Mouse (Mus musculus) erythroid progenitor cell, adult 5-6 weeks (primary cell): Measurements from ENCODE around the gene Kansl1. TPM values are rescaled to one million over a fixed set of nuclear protein-coding genes. Genes with fewer than 3 reads are reported as not detected.

ENCODE experiments used
- total RNA-seq, 2 experiments: library from RNA; stranded (forward) in 1 of 2; stranded (reverse) in 1 of 2; fragments of 150-400 nt in 1 of 2; fragments of 186-747, 209-891 nt in 1 of 2; gene quantifications; 2 replicates each; pipeline versions ENCODE4 v1.2.3 to v1.2.4; 2015 to 2017; ENCODE audit warnings: low replicate concordance in 2 of 2

Kansl1 gene
- total RNA-seq, 2 experiments from 2014 or later = 19.8 to 29.8 TPM

Other genes with a start within 250 kb of the Kansl1 start
- gene Mapt, start 237.5 kb downstream of the Kansl1 start, total RNA-seq (2015; ENCODE audit: low replicate concordance) = not detected in 2 replicates
- gene Mapt, start 237.5 kb downstream of the Kansl1 start, total RNA-seq (2017; ENCODE audit: low replicate concordance) = 2.7 TPM in 1 of 2 replicates, not detected in the other
- 76.0 and 78.4 TPM in 2 replicates for gene Cdc27, start 81.8 kb upstream of the Kansl1 start, total RNA-seq (2015; ENCODE audit: low replicate concordance)
- gene Cdc27, start 81.8 kb upstream of the Kansl1 start, total RNA-seq (2017; ENCODE audit: low replicate concordance) = 78.0 and 116 TPM in 2 replicates
- 5.9 and 21.6 TPM in 2 replicates for gene Myl4, start 81.8 kb upstream of the Kansl1 start, total RNA-seq (2015; ENCODE audit: low replicate concordance)
- 0.68 and 7.3 TPM in 2 replicates for gene Myl4, start 81.8 kb upstream of the Kansl1 start, total RNA-seq (2017; ENCODE audit: low replicate concordance)
- 2.1 TPM in 1 of 2 replicates, not detected in the other for gene Itgb3, start 139.1 kb upstream of the Kansl1 start, total RNA-seq (2015; ENCODE audit: low replicate concordance)
- gene Itgb3, start 139.1 kb upstream of the Kansl1 start, total RNA-seq (2017; ENCODE audit: low replicate concordance) = 2.4 and 3.6 TPM in 2 replicates
- gene Gm11639, start 216.8 kb upstream of the Kansl1 start, total RNA-seq (2015; ENCODE audit: low replicate concordance) = not detected in 2 replicates
- not detected in 2 replicates for gene Gm11639, start 216.8 kb upstream of the Kansl1 start, total RNA-seq (2017; ENCODE audit: low replicate concordance)